Mouse (Mus musculus): ENCODE data around the gene Sart1. TPM values are rescaled to one million over a fixed set of nuclear protein-coding genes. Genes with fewer than 3 reads are reported as not detected.
"Not testable (repeated sequence)": the region's sequence is repeated elsewhere in the genome, so short reads cannot be mapped to it uniquely, and the experiment has no call there.

The Sart1 gene
- polyA plus RNA-seq, 1 experiment = 23.3 TPM

GRCm38 (mm10) chr19:5383326-5383725, 5.2 kb downstream of the Sart1 start:
- 96% methylated on average over 12 of the region's 12 CpGs for WGBS
- no peak for DNase-seq (ENCODE audit: low read depth, low spot score)

- WGBS = 86% methylated on average over 1 of the region's 1 CpGs
- DNase-seq (ENCODE audit: low read depth, low spot score) = no peak
These were observed 11.1 kb downstream of the Sart1 start for GRCm38 (mm10) chr19:5377446-5377845.

- no peak for DNase-seq (ENCODE audit: low read depth, low spot score)
- WGBS = 53% methylated on average over 4 of the region's 4 CpGs
These were observed 13.8 kb downstream of the Sart1 start for GRCm38 (mm10) chr19:5374748-5375147.

GRCm38 (mm10) chr19:5374177-5374576, 14.3 kb downstream of the Sart1 start:
- 80% methylated on average over 4 of the region's 4 CpGs for WGBS
- DNase-seq (ENCODE audit: low read depth, low spot score) = no peak

GRCm38 (mm10) chr19:5372724-5373123, 15.8 kb downstream of the Sart1 start:
- no peak for DNase-seq (ENCODE audit: low read depth, low spot score)
- 93% methylated on average over 7 of the region's 7 CpGs for WGBS

GRCm38 (mm10) chr19:5370932-5371331, 17.6 kb downstream of the Sart1 start:
- DNase-seq (ENCODE audit: low read depth, low spot score) = no peak
- 83% methylated on average over 3 of the region's 3 CpGs for WGBS

- 3% methylated on average over 11 of the region's 11 CpGs for WGBS
- no peak for DNase-seq (ENCODE audit: low read depth, low spot score)
These were observed 21.0 kb downstream of the Sart1 start for GRCm38 (mm10) chr19:5367455-5367854.

GRCm38 (mm10) chr19:5367053-5367359, 21.5 kb downstream of the Sart1 start, which contains the start of gene Banf1:
TSS of gene Banf1 (minus strand) at chr19:5367168.
- no peak for DNase-seq (ENCODE audit: low read depth, low spot score)
- under 1% methylated on average over 33 of the region's 33 CpGs for WGBS

- under 1% methylated on average over 89 of the region's 92 CpGs for WGBS
- peak; percentile 86 for DNase-seq (ENCODE audit: low read depth, low spot score)
These were observed 22.1 kb downstream of the Sart1 start, which contains the start of gene Eif1ad for GRCm38 (mm10) chr19:5366175-5367052. TSS of gene Eif1ad (plus strand) at chr19:5366741.

- no peak for DNase-seq (ENCODE audit: low read depth, low spot score)
- WGBS = 5% methylated on average over 11 of the region's 11 CpGs
These were observed 22.8 kb downstream of the Sart1 start for GRCm38 (mm10) chr19:5365751-5366150.

GRCm38 (mm10) chr19:5364124-5364523, 24.4 kb downstream of the Sart1 start:
- 36% methylated on average over 2 of the region's 2 CpGs for WGBS
- no peak for DNase-seq (ENCODE audit: low read depth, low spot score)

GRCm38 (mm10) chr19:5362186-5362585, 26.3 kb downstream of the Sart1 start:
- DNase-seq (ENCODE audit: low read depth, low spot score) = no peak
- 88% methylated on average over 2 of the region's 2 CpGs for WGBS

- no peak for DNase-seq (ENCODE audit: low read depth, low spot score)
- no CpG with 5 or more reads among the region's 1 CpGs for WGBS
These were observed 32.4 kb downstream of the Sart1 start for GRCm38 (mm10) chr19:5356080-5356479.

GRCm38 (mm10) chr19:5353609-5354008, 34.9 kb downstream of the Sart1 start:
- 33% methylated on average over 2 of the region's 2 CpGs for WGBS
- DNase-seq (ENCODE audit: low read depth, low spot score) = no peak

GRCm38 (mm10) chr19:5349502-5349873, 39.0 kb downstream of the Sart1 start, which contains the start of gene Cst6:
TSS of gene Cst6 (minus strand) at chr19:5349574.
- not testable (repeated sequence) for DNase-seq (ENCODE audit: low read depth, low spot score)
- WGBS = 58% methylated on average over 6 of the region's 6 CpGs

GRCm38 (mm10) chr19:5348526-5349501, 39.7 kb downstream of the Sart1 start:
- peak; percentile 35 for DNase-seq (ENCODE audit: low read depth, low spot score)
- WGBS = 5% methylated on average over 34 of the region's 34 CpGs

GRCm38 (mm10) chr19:5348064-5348463, 40.4 kb downstream of the Sart1 start:
- 75% methylated on average over 6 of the region's 6 CpGs for WGBS
- DNase-seq (ENCODE audit: low read depth, low spot score) = no peak

- DNase-seq (ENCODE audit: low read depth, low spot score) = no peak
- 70% methylated on average over 6 of the region's 6 CpGs for WGBS
These were observed 43.0 kb downstream of the Sart1 start for GRCm38 (mm10) chr19:5345297-5346131.

- no peak for DNase-seq (ENCODE audit: low read depth, low spot score)
- 79% methylated on average over 7 of the region's 7 CpGs for WGBS
These were observed 47.1 kb downstream of the Sart1 start for GRCm38 (mm10) chr19:5341360-5341759.
